Mouse (Mus musculus) heart, adult 2 months (tissue): Measurements from ENCODE around the gene Map2k5.

Source experiments
- CTCF ChIP-seq: fragments of 200-600 bp; IDR thresholded peaks from 2 replicates; pipeline ENCODE4 v1.8.1; 2022; ENCODE audit warnings: antibody characterized with exemption, mild to moderate bottlenecking, moderate library complexity
- EP300 ChIP-seq: fragments of 200-500 bp; IDR thresholded peaks from 2 replicates; pipeline ENCODE4 v1.6.1; 2011; ENCODE audit warnings: low read depth, low read length, control low read depth; ENCODE audit not compliant: insufficient read depth
- POLR2A ChIP-seq: fragments of 200-500 bp; IDR thresholded peaks from 2 replicates; pipeline ENCODE4 v1.6.1; 2011; ENCODE audit warnings: mild to moderate bottlenecking, low read depth, low read length, control low read depth; ENCODE audit not compliant: insufficient read depth

- TF ChIP-seq CTCF (no peak), POLR2A (no peak), EP300 (no peak)
These were observed 83.8 kb downstream of the Map2k5 start for GRCm38 (mm10) chr9:63293781-63294480.
